Mouse (Mus musculus): Measurements from ENCODE around the gene Ankle1.

DNA sequence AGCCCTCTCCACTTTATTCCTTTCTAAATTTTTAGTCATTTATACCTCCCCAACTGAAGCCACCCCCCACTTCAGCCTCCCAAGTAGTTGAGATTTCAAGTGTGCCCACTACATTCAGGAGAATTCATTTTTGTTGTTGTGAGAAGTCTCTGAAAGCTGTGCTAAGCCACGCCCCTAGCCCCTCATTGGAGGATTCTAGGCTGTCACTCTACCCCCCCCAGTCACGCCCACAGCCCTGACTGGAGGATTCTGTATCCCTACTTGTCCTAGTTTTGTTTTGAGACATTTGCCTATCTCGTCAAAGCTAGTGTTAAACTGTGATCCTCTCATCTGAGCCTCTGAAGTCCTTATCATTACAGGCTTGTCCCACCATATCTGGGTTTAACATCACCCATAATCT, 12.9 kb upstream of the Ankle1 start:
- TF ChIP-seq CTCF (IDR thresholded peaks at IDR 0.05; ENCODE audit: extremely low read depth, insufficient read depth, insufficient read length, insufficient replicate concordance) (no peak), POLR2A (IDR thresholded peaks at IDR 0.05; ENCODE audit: low read depth, low read length) (no peak)

Data from spleen, adult 2 months (tissue).